Mouse (Mus musculus): ENCODE measurements around the gene Trdmt1. TPM values are rescaled to one million over a fixed set of nuclear protein-coding genes. Genes with fewer than 3 reads are reported as not detected.
A peak's percentile ranks its signal among the peaks of the same experiment; 100 is the strongest.

Trdmt1 gene
- total and polyA plus RNA-seq, 2 experiments from 2014 or later, result 10.3 to 19.0 TPM

DNA sequence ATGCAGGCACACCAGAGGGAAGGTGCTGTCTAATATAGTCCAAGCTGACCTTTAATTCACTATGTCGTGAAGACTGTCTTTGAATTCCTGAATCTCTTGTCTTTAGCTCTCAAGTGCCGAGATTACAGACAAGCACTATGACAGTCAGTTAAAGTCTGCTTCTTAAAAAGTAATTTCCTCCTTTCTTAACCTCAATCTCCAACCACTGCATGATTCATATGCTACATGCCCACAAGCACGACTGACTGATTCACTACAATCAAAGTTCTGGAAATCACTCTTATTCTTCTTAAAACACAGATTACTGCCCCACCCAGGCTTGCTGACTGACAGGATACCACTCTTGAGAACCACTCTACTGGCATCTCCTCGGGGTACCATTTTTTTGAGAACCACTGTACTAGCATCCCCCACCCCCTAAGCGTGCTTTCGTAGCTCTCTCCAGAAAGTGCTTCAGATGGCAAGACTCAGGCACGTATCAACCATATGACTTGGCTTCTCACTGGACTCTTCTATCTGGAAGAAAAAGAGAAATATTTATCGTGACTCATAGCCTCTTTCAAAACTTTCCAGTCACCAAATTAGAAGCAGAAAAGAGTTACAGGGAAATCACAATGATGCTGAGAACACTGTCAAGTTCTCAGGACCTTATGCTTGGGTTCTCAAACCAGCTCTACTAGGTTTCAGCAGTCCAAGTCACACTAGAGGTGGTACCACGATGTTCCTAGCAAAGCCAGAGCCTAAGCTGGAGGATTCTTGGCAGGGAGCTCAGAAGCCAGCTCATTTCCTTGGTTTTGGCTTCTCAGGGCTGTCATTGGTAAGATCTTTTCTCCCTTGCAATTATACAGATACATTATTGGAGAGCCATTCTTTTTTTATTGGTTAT, 12.9 kb upstream of the Trdmt1 start:
- H3K9me3 ChIP-seq (replicated peaks; ENCODE audit: control insufficient read depth, low read length), result no peaks in the 10 kb centered on the region
- TF ChIP-seq CTCF (IDR thresholded peaks at IDR 0.05; ENCODE audit: low read depth) (no peak), EP300 (IDR thresholded peaks at IDR 0.05; ENCODE audit: low read depth) (no peak)
- 51% methylated on average over 9 of the region's 9 CpGs for WGBS
- H3K4me1 ChIP-seq (ENCODE audit: control insufficient read depth, insufficient read depth), result 0 out of 2 replicates have a peak, but pooled peaks cover 6% of the 10 kb centered on the region
- DNase-seq (ENCODE audit: low spot score) (no peak), ATAC-seq (ENCODE audit: insufficient read depth, low read depth) (no peak)
- H3K27ac ChIP-seq (ENCODE audit: low read depth), result peak overlapping the region; percentile 67
- no peak overlapping the region for H3K4me3 ChIP-seq (ENCODE audit: low read depth, low read length)
- no peaks in the 10 kb centered on the region for H3K27me3 ChIP-seq (ENCODE audit: control insufficient read depth, insufficient read depth, low read length)
- H3K9ac ChIP-seq (replicated peaks; ENCODE audit: low read depth, low read length), result no peak overlapping the region
- no peaks in the 10 kb centered on the region for H3K36me3 ChIP-seq (replicated peaks; ENCODE audit: control insufficient read depth, insufficient read depth, low read length)
- no peak overlapping the region for H3K4me2 ChIP-seq (ENCODE audit: low read depth, low read length)

GRCm38 (mm10) chr2:13556239-13556638, 11.8 kb upstream of the Trdmt1 start:
- Histone ChIP-seq H3K27ac (ENCODE audit: low read depth) (no peak overlapping the region), H3K4me1 (ENCODE audit: control insufficient read depth, insufficient read depth) (0 out of 2 replicates have a peak, but pooled peaks cover 6% of the 10 kb centered on the region), H3K27me3 (ENCODE audit: control insufficient read depth, insufficient read depth, low read length) (no peaks in the 10 kb centered on the region), H3K36me3 (replicated peaks; ENCODE audit: control insufficient read depth, insufficient read depth, low read length) (no peaks in the 10 kb centered on the region), H3K9ac (replicated peaks; ENCODE audit: low read depth, low read length) (no peak overlapping the region), H3K4me3 (ENCODE audit: low read depth, low read length) (no peak overlapping the region), H3K9me3 (replicated peaks; ENCODE audit: control insufficient read depth, low read length) (no peaks in the 10 kb centered on the region), H3K4me2 (ENCODE audit: low read depth, low read length) (no peak overlapping the region)
- TF ChIP-seq EP300 (IDR thresholded peaks at IDR 0.05; ENCODE audit: low read depth) (no peak), CTCF (IDR thresholded peaks at IDR 0.05; ENCODE audit: low read depth) (no peak)
- ATAC-seq (ENCODE audit: insufficient read depth, low read depth) (no peak), DNase-seq (ENCODE audit: low spot score) (peak; percentile 21)

DNA sequence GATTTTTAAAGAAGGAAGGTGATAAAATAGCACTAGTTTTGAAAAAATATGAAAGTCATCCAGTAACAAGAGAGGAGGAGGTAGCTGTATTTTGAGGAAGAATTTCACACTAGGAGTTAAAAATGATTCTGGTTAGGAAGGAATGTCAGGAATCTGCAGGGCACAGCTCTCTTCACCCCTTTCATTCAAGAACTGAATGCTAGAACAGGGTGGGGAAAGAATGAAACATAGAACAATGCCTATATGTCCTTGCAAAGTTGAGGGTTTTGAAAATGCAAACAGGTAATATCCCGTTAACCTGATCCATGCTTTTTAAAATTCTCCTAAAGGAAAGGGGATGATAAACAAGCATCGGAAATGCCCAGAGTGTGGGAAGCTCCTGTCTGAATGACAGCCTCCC, 9.5 kb upstream of the Trdmt1 start:
- no peak overlapping the region for H3K27ac ChIP-seq (ENCODE audit: low read depth)
- 0 out of 2 replicates have a peak, but pooled peaks cover 6% of the 10 kb centered on the region for H3K4me1 ChIP-seq (ENCODE audit: control insufficient read depth, insufficient read depth)
- TF ChIP-seq EP300 (IDR thresholded peaks at IDR 0.05; ENCODE audit: low read depth) (no peak), CTCF (IDR thresholded peaks at IDR 0.05; ENCODE audit: low read depth) (no peak)
- 24% methylated on average over 2 of the region's 2 CpGs for WGBS
- DNase-seq (ENCODE audit: low spot score) (peak; percentile 16), ATAC-seq (ENCODE audit: insufficient read depth, low read depth) (no peak)
- H3K9ac ChIP-seq (replicated peaks; ENCODE audit: low read depth, low read length), result no peak overlapping the region
- H3K4me2 ChIP-seq (ENCODE audit: low read depth, low read length), result no peak overlapping the region
- no peak overlapping the region for H3K4me3 ChIP-seq (ENCODE audit: low read depth, low read length)
- H3K9me3 ChIP-seq (replicated peaks; ENCODE audit: control insufficient read depth, low read length), result no peaks in the 10 kb centered on the region
- H3K36me3 ChIP-seq (replicated peaks; ENCODE audit: control insufficient read depth, insufficient read depth, low read length), result no peaks in the 10 kb centered on the region
- H3K27me3 ChIP-seq (ENCODE audit: control insufficient read depth, insufficient read depth, low read length), result no peaks in the 10 kb centered on the region

GRCm38 (mm10) chr2:13548749-13549148, 4.3 kb upstream of the Trdmt1 start:
- no peaks in the 10 kb centered on the region for H3K9me3 ChIP-seq (replicated peaks; ENCODE audit: control insufficient read depth, low read length)
- ATAC-seq (ENCODE audit: insufficient read depth, low read depth) (no peak), DNase-seq (ENCODE audit: low spot score) (no peak)
- H3K4me3 ChIP-seq (ENCODE audit: low read depth, low read length), result no peak overlapping the region
- H3K9ac ChIP-seq (replicated peaks; ENCODE audit: low read depth, low read length), result no peak overlapping the region
- TF ChIP-seq EP300 (IDR thresholded peaks at IDR 0.05; ENCODE audit: low read depth), result no peak
- TF ChIP-seq CTCF (IDR thresholded peaks at IDR 0.05; ENCODE audit: low read depth), result no peak
- H3K4me2 ChIP-seq (ENCODE audit: low read depth, low read length), result no peak overlapping the region
- 0 out of 2 replicates have a peak, but pooled peaks cover 2% of the 10 kb centered on the region for H3K4me1 ChIP-seq (ENCODE audit: control insufficient read depth, insufficient read depth)
- H3K27me3 ChIP-seq (ENCODE audit: control insufficient read depth, insufficient read depth, low read length), result no peaks in the 10 kb centered on the region
- no peaks in the 10 kb centered on the region for H3K36me3 ChIP-seq (replicated peaks; ENCODE audit: control insufficient read depth, insufficient read depth, low read length)
- 61% methylated on average over 3 of the region's 3 CpGs for WGBS
- no peak overlapping the region for H3K27ac ChIP-seq (ENCODE audit: low read depth)

- TF ChIP-seq CTCF (IDR thresholded peaks at IDR 0.05; ENCODE audit: low read depth), result no peak
- Histone ChIP-seq H3K9ac (replicated peaks; ENCODE audit: low read depth, low read length) (peak overlapping the region; percentile 77), H3K27ac (ENCODE audit: low read depth) (peak overlapping the region; percentile 92), H3K27me3 (ENCODE audit: control insufficient read depth, insufficient read depth, low read length) (no peaks in the 10 kb centered on the region), H3K4me3 (ENCODE audit: low read depth, low read length) (peak overlapping the region; percentile 74), H3K4me1 (ENCODE audit: control insufficient read depth, insufficient read depth) (no peaks in the 10 kb centered on the region), H3K9me3 (replicated peaks; ENCODE audit: control insufficient read depth, low read length) (no peaks in the 10 kb centered on the region), H3K4me2 (ENCODE audit: low read depth, low read length) (peak overlapping the region; percentile 71), H3K36me3 (replicated peaks; ENCODE audit: control insufficient read depth, insufficient read depth, low read length) (no peaks in the 10 kb centered on the region)
- ATAC-seq (ENCODE audit: insufficient read depth, low read depth) (peak; percentile 1; the same call in 1 of the 2 replicates), DNase-seq (ENCODE audit: low spot score) (no peak)
- 47% methylated on average over 8 of the region's 8 CpGs for WGBS
Observed at GRCm38 (mm10) chr2:13543519-13544124, 846 bp downstream of the Trdmt1 start.
